Mouse (Mus musculus) fibroblast of lung, adult 2 months (primary cell): ENCODE results near the gene Rpl10a.

Experiments
- DNase-seq: peaks from one replicate; pipeline ENCODE4 v3.0.0-alpha.2; 2011; ENCODE audit warnings: low read depth

Rpl10a gene

GRCm38 (mm10) chr17:28328366-28328928 lies at the start of gene Rpl10a:
Gene Rpl10a, plus strand, starts transcription at chr17:28328471.
- DNase-seq = peak; percentile 92

- no peak for DNase-seq
Measured at GRCm38 (mm10) chr17:28279236-28279635, 49.0 kb upstream of the Rpl10a start.

GRCm38 (mm10) chr17:28279780-28280422 lies 48.4 kb upstream of the Rpl10a start:
- DNase-seq = no peak

GRCm38 (mm10) chr17:28280423-28280800 lies 47.9 kb upstream of the Rpl10a start:
- no peak for DNase-seq

- no peak for DNase-seq
Measured at GRCm38 (mm10) chr17:28280831-28281377, 47.4 kb upstream of the Rpl10a start.

- DNase-seq = no peak
Measured at GRCm38 (mm10) chr17:28281866-28282441, 46.3 kb upstream of the Rpl10a start.

- no peak for DNase-seq
Measured at GRCm38 (mm10) chr17:28283199-28283598, 45.1 kb upstream of the Rpl10a start.

GRCm38 (mm10) chr17:28286133-28286532 lies 42.1 kb upstream of the Rpl10a start:
- DNase-seq = no peak

- DNase-seq = no peak
Measured at GRCm38 (mm10) chr17:28286964-28287363, 41.3 kb upstream of the Rpl10a start.

GRCm38 (mm10) chr17:28287578-28287977 lies 40.7 kb upstream of the Rpl10a start:
- DNase-seq = no peak

- no peak for DNase-seq
Measured at GRCm38 (mm10) chr17:28287980-28288379, 40.3 kb upstream of the Rpl10a start.

GRCm38 (mm10) chr17:28290262-28290661 lies 38.0 kb upstream of the Rpl10a start:
- DNase-seq = no peak

- no peak for DNase-seq
Measured at GRCm38 (mm10) chr17:28290671-28291070, 37.6 kb upstream of the Rpl10a start.

- DNase-seq = no peak
Measured at GRCm38 (mm10) chr17:28291346-28291745, 36.9 kb upstream of the Rpl10a start.

GRCm38 (mm10) chr17:28293716-28294115 lies 34.6 kb upstream of the Rpl10a start:
- no peak for DNase-seq

GRCm38 (mm10) chr17:28294449-28295333 lies 33.6 kb upstream of the Rpl10a start:
- no peak for DNase-seq

- no peak for DNase-seq
Measured at GRCm38 (mm10) chr17:28298888-28299287, 29.4 kb upstream of the Rpl10a start.

- DNase-seq = no peak
Measured at GRCm38 (mm10) chr17:28299669-28300320, 28.5 kb upstream of the Rpl10a start.

GRCm38 (mm10) chr17:28300323-28300722 lies 27.9 kb upstream of the Rpl10a start:
- no peak for DNase-seq

GRCm38 (mm10) chr17:28300850-28301249 lies 27.4 kb upstream of the Rpl10a start:
- no peak for DNase-seq

- DNase-seq = no peak
Measured at GRCm38 (mm10) chr17:28305172-28305571, 23.1 kb upstream of the Rpl10a start.
